Mouse (Mus musculus): ENCODE data around the gene Tnpo3.

The Tnpo3 gene

DNA sequence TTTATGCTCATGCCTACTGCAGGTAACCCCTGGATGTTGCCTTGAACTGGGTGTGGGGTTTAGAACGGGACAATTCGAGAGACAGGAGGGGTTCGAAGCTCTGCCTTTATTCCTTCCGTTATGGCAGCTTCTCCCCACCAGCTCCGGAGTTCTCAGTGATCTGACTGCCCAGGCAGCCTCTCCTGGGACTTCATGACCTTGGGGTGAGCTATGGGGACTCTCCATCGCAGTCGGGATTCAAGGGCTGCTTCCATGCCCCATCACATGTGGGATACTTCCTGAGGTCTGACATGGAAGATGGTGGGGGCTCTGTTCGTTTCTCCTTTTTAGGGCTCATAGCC is 81.6 kb downstream of the Tnpo3 start:
- DNase-seq (ENCODE audit: low read depth, low spot score): no peak

DNA sequence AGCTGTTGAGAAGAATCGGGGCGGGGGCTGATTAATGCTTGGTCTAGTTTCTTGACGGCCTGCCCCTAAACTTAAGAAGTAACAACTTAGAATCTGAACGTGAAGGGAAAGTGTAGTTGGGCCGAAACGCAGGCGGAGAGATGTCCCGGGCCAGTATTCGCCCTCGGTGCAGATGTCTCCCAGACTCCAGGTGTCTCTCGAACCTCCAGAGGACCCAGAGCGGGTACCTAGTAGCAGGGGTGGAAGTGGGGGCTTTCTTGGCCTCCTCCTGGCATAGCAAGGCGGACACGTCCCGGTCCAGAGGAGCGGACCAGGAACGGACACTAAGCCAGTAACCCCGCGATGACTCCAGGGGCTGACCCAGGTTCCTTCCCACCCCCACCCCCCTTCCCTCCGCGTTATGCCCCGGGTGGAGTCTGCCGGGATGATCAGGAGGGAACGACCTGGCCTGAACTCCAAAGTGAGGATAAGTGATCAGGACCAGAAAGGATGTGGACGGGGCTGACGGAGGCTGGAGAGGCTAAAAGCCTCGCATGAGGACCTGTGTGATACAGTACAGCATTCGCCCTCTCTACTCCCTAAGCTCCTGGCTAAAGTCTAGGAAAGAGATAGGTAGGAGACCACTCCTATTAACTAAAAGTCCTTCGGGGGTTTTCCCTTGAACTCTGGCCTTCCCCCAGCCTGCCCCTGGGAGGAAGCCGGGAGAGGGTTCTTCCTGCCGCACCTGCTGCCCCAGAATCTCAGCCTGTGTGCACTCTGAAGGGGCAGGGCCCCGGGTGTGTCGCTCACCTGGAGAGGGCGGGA is 82.1 kb downstream of the Tnpo3 start:
- no peak for DNase-seq (ENCODE audit: low read depth, low spot score)

DNA sequence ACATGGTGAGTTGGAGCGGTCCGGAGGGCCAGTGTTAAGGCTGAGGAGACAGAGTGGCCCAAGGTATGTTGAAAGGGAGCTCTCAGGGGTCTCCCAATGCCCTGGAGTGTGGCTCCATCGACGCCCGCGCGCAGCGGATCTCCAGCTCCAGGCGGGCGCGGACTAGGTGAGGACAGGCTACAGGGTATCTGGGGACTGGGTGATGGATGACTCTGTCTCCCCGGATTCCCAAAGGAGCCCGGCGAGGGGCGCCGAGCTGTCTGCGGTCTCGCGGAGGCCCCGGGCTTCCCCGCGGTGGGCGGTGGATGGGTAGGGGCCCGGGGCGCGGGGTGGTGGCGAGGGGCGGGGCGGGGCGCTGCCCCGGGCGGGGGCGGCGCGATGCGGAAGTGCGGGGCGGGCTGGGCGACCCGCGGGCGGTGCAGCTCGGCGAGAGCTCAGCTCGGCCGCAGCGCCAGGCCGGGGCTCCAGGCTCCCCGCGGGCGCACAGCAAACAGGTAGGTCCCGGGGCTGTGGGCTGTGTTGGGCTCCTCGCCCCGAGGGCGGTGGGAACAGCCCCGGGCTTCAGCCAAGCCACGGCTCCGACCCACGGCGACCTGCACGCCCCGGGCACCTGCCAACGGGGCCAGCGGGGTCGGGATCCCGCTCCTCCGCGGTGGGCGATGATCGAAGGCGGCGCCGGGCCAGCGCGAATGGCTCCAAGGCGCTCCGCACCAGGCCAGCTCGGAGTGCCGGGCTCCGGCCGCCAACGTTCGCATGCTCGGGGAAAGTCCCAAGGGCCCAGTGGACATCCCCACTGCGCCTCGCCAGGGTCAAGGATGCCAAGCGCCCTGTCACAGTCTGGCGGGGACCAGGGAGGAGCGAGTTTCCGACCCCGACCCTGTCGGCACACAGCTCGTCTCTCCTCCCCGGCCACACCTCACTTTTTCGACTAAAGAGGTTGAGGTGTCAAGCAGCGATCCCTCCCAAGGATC is 83.1 kb downstream of the Tnpo3 start, which contains the start of gene Irf5:
Irf5 (plus strand) TSS at position 345 of the 971 bp plus-strand sequence.
- no peak for DNase-seq (ENCODE audit: low read depth, low spot score)

DNA sequence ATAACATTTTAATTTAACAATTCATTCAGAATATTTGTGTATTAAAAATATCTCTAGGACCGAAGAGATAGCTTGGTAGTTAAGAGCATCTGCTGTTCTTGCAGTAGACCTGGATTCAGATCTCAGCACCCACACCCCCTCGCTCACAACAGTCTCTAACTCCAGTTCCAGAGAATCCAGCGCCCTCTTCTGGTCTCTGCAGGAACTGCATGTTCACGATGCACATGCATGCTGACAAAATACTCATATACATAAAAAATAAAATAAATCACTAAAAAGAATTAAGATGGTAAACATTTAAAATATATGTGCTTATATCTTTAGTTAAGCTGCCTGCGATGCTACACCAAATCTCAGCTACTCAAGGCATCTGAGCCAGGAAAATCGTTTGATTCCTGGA is 84.4 kb downstream of the Tnpo3 start:
- DNase-seq (ENCODE audit: low read depth, low spot score): no peak

DNA sequence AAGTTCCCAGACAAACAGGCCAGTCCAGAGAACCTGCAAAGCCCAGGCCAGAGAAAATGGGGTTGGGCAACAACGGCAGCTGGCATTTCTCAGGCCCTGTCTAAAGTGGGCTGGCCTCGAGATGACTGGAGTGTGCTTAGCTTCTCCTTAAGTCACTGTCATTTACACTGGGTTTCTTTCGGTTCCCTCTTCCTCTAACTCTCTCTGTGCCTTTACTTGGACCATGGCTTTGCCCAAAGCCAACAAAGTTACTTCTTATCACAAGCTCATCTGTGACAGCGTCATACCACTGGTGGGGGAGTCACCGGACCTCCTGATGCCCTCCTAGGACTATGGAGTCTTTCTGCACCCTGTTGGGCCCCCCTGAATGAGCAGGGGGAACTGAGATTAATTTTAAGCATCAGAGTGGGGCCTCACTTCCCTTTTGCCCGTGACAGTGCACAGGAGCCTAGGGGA is 85.6 kb downstream of the Tnpo3 start:
- no peak for DNase-seq (ENCODE audit: low read depth, low spot score)

DNA sequence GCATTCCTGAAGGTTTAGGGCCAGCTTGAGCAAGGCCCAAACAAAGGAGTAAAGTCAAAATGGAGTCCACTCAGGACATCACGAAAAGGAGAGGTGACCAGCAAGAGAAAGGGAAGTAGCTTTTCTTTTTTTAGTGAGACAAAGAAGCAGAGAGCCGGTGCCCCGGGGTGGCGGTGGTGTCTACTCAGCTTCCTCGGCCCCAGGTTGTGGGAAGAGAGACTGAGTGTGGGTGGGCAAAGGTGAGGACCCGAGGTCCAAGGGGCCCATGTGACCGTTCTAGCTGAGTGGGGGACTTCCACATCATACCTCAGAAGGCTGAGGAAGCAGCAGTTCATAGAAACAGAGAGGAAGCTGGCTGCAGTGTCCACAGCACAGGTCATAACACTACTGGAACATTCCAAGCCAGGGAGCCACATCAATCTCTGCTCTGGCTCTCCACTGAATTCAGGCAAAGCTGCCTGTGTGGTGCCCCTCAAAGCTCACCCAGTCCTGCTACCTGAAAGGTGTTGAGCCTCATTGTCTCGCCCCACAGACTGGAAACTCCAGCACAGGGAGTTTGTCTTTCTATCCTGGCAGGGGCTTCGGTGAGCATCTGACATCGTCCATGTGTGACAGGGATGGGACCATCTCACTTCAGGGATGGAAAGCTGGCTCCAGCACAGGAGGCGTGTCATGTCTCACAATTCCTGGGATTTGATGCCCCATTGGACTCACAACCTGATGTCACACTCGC is 86.2 kb downstream of the Tnpo3 start:
- no peak for DNase-seq (ENCODE audit: low read depth, low spot score)

DNA sequence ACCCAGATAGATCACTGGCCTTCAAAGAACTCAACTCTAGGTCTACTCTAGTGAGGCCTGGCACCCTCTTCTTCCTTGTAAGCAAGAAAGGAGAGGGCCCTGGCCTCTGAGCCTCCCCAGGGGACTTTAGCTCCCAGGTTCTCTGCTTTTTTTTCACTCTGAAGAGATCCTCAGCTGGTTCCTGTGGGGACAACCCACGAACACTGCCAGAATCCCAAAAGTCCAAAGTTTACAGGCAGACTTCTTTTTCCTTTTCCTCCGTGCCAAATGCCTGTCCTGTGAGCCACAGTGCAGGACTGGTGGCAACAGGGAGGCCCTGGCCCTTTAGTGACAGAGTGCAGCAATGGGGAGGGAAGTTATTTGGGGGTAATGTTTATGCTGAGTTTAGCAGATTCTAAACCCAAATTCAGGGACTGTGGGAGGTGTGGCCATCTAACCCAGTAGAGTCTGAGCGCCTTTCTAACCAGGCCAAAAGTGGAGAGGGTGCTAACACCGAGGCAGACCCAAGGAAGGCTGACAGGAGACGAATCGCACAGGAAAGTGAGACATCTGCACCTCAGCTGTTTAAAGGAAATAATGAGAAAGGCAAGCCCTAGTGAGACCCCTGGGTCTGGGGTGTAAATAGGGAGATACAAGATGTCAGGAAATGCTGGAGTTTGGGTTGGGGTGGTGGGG is 86.9 kb downstream of the Tnpo3 start:
- no peak for DNase-seq (ENCODE audit: low read depth, low spot score)

DNA sequence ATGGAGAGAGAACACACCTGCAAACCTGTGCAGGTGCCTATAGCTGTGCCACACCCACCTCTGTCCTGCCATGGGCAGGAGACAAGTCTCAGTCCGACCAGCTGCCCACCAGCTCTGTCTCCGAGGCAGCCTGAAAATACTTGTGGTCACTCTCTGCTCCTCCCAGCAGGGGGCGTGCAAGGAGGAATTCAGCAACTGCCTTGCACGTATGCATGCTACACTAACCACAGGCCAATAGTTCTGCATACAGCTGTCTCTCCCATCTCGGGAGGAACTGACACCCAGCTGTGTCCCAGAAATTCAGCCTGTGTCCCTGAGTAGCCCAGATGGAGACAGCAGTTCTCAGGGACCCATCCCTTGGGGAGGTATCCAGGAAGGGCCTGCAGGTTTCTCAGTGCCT is 92.5 kb downstream of the Tnpo3 start:
- peak; percentile 51 for DNase-seq (ENCODE audit: low read depth, low spot score)

DNA sequence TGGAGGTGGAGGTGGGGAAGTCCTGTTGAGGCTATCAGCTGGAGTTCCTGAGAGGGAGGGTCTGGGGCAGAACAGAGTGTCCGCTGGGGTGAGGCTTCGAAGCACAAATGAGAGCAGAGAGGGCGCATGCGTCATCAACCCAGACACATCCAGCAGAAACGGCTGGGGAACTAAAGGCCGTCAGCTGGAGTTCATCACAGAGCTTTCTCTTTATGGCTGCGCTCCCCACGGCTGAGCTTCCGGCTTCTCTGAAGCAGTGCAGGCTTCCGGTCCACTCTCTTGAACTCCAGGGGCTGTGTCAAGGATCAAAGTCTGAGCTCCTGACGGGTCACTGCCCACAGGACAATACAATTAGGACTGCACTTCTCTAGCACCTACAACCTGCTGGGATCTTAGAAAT is 96.4 kb downstream of the Tnpo3 start:
- DNase-seq (ENCODE audit: low read depth, low spot score): no peak

DNA sequence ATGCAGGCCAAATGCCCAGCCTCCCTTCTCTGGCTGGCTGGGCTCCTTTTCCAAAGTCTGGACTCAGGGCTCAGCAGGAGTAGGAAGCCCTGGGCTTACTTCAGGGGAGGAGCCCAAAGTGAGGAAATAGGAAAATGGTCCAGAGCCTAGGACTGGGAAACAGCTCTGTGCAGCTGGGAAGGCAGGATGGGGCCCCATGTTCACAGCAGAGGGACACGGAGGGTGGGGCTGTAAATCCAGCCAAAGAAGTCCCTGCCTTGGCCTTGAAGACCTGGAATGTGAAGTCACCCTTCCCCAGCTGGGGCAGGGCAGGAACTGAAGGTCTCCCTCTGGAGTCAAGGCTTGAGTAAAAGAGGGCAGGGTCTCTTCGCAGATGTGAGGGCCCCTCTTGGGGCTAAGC is 100.6 kb downstream of the Tnpo3 start:
- DNase-seq (ENCODE audit: low read depth, low spot score): no peak

DNA sequence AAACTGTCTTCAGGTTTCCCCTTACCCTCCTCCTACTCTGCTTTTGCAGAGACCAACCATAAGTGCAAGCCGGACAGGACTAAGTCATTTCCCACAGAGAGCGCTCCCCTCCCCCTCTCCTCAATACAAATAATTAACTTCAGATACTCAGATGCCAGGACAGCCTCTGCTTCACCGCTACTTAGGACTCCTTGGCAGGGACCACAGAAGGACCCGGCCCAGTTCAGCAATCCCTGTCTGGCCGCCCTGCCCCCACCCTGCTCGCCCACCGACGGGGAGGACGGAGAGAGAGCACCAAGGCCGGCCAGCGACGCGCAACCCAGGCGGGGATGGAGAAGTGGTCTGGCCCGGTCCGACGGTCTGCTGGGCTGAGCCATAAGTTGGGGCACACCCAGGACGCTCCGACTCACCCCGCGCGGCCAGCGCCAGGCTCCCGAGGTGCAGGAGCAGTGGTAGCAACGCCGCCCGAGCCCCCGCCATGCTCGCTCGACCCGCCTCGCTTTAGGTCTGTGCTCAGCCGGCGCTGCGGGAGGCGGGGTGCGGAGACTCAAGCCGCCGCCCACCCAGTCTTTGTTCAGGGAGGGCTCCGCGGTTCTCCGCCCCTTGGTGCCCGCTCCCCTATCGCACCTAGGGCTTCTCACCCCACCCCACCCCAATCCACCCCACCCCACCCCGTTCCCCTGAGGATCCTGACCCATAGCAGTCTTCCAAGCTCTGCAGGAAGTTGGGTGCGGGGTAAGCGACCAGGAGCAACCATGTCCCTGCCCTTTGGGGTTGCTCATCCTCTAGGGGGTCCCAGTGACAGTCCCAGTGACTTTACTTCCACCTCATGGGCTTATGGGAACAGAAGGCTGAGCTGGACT is 102.0 kb downstream of the Tnpo3 start, which contains the start of gene Kcp:
Kcp (minus strand) TSS at position 506 of the 863 bp plus-strand sequence.
- no peak for DNase-seq (ENCODE audit: low read depth, low spot score)

DNA sequence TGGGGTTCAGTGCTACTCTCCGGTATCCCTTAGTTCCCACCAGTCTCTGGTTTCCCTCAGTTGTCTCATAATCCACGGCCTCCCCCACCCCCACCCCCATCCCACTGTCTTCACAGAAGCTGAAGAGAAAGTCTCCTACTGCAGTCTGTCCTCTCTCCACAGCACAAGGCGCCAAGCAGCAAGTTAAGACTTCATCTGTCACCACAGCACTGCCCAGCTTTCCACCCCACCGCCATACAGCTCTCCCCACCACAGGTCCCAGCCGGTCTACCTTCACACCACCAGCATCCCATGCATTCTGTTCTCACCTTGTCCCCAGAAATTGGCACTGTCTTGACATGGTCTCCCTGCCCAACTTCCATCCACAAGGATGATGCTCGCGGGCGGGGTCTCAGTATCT is 102.9 kb downstream of the Tnpo3 start:
- DNase-seq (ENCODE audit: low read depth, low spot score): no peak

DNA sequence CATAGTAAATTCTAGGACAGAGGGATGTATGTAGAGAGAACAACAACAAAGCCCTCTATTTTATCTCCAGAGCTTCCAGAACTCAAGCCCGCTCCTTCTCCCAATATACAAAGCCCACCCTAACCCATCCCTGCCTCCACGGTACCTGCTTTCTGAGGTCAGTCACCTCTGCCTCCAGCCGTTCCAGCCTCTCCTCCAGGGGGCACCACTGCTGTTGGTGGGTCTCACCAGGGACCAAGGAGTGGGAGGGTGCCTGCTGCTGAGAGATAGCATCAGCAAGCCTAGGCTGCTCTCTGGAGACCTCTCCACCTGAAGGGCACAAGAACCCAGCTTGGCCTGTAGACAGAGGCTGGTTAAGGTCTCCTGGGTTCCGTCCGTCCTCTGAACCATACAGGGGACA is 104.2 kb downstream of the Tnpo3 start:
- DNase-seq (ENCODE audit: low read depth, low spot score): no peak

DNA sequence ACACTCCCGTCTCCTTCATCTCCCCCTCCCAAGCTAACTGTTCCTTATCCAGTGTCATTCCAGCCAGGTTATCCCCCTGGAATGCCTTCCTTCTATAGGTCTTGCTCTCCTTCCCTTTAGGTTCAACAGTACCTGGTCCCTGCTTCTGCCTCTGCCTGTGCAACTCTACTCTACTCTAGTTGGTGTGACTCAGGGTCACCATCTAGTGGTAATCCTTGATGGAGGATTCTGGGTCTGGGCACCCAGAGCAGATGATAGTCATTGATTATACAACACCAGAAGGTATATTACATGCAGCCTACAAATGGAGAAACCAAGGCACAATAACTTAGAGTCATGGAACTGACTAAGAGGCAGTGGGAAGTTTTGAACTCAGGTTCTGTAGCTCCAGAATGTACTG is 108.1 kb downstream of the Tnpo3 start:
- DNase-seq (ENCODE audit: low read depth, low spot score): no peak

DNA sequence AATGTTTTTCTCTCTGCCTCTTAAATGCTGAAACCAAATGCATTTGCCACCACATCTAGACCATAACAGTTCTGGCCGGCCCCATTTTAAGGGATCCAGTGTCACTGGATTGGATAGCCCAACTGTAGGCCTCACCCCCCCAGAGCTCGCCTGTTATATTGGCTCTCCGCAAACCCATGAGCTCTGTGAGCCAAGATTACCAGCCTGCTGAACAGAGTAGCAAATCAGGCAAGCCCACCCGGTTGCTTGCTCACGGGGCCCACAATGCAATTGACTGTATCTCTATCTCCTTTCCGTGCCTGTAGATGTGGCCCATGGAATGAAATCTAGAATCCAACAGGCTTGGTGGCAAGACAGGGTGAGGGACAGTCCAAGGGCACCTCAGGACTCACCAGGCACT is 108.9 kb downstream of the Tnpo3 start:
- no peak for DNase-seq (ENCODE audit: low read depth, low spot score)

DNA sequence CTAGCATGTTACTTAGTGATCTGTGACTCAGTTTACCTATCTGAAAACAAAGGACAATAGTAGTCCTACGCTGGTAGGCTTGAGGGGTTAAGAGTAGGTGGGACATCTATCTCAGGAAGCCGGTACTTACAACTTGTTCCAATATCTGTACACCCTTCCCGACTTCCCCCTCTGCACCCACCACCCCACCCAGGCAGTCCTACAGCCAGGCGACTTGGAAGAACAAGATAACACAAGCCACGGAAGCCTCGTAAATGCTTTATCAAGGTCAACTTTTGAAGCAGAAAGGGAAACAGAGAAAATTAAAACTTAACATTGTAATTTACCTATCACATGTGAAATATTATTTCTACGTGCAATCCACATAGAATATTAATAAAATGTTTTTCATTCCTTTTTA is 109.5 kb downstream of the Tnpo3 start:
- no peak for DNase-seq (ENCODE audit: low read depth, low spot score)

DNA sequence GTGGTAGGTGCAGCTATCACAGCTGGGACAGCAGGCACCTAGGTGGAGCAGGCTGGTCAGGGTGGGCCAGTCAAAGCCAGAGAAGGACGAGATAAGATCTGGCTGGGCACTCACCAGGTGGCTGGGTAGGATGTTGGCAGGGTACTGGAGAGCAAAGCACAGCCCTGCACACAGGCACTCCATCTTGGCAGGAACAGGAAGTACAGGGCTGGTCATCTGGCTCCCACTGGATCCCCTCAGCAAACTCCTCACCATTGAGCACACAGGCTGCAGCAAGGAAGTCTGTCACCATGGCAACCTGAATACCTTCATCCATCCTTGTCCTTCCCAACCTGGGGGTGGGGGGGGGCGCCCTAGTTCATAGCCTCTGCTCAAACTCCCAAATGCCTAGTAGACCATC is 111.9 kb downstream of the Tnpo3 start:
- no peak for DNase-seq (ENCODE audit: low read depth, low spot score)

DNA sequence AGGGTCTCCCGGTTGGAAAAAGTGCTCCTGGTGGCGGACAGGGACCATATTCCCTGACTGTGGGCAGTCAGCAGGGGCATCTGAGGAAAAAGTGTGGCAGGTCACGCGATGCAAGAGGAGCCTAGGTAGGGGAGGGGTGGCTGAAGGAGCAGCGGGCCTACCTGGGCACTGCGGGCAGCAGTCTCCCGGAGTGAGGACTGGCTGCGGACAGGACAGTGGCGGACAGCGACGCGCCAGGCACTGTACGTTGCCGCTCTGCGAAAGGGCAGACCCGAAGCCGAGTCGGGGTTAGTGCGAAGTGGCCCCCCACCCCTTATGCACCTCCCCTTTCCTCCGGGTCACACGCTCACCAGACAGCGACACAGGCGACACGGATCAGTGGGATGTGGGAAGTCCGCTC is 113.4 kb downstream of the Tnpo3 start:
- DNase-seq (ENCODE audit: low read depth, low spot score): no peak

DNA sequence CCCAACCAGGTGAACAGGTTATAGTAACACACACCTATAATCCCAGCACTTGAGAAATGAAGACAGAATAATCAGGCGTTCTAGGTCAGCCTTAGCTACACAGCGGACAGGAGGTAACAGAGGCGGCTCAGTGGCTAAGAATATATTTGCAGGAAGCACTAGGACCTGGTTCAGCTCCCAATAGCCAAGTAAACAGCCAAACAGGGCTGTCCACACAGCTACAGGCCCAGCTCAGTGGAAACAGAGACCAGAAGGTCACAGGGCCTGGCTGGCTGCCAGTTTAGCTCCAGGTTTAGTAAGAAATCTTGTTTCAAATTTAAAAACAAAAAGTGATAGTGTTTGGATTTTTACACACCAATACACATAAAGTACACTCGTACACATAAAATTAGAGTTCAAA is 115.6 kb downstream of the Tnpo3 start:
- no peak for DNase-seq (ENCODE audit: low read depth, low spot score)

Data from retina, postnatal 7 days (tissue).